Mouse (Mus musculus) limb, embryonic 13.5 days (tissue): ENCODE measurements around the gene Nebl. TPM values are rescaled to one million over a fixed set of nuclear protein-coding genes. Genes with fewer than 3 reads are reported as not detected.

Experiments used
- ATAC-seq: fragments of 200-750 bp; cut with Nextera tagmentation; 2 replicates; pipeline ENCODE4 v1.8.0; 2017; ENCODE audit warnings: low read depth, moderate number of reproducible peaks, moderate TSS enrichment; ENCODE audit not compliant: low FRiP score
- H3K27ac ChIP-seq: fragments of 300-500 bp; sonication (generic); 2 replicates; pipeline ENCODE4 v1.5.1; 2015; ENCODE audit warnings: inconsistent platforms, mild to moderate bottlenecking, moderate library complexity
- H3K27me3 ChIP-seq: fragments of 300-500 bp; sonication (generic); 2 replicates; pipeline ENCODE4 v1.6.1; 2015; ENCODE audit warnings: mild to moderate bottlenecking, inconsistent platforms
- H3K36me3 ChIP-seq: fragments of 300-500 bp; sonication (generic); 2 replicates; pipeline ENCODE4 v1.6.1; 2015; ENCODE audit warnings: inconsistent platforms, mild to moderate bottlenecking, moderate library complexity
- H3K4me1 ChIP-seq: fragments of 300-500 bp; sonication (generic); 2 replicates; pipeline ENCODE4 v1.6.1; 2015; ENCODE audit warnings: inconsistent platforms
- H3K4me2 ChIP-seq: fragments of 300-500 bp; sonication (generic); replicated peaks from 2 replicates; pipeline ENCODE4 v1.6.1; 2015; ENCODE audit warnings: inconsistent platforms, mild to moderate bottlenecking, moderate library complexity
- H3K4me3 ChIP-seq: fragments of 300-500 bp; sonication (generic); 2 replicates; pipeline ENCODE4 v1.5.1; 2015; ENCODE audit warnings: moderate library complexity, mild to moderate bottlenecking, inconsistent platforms
- H3K9ac ChIP-seq: fragments of 300-500 bp; sonication (generic); 2 replicates; pipeline ENCODE4 v1.6.1; 2015; ENCODE audit warnings: mild to moderate bottlenecking, inconsistent platforms
- H3K9me3 ChIP-seq: fragments of 300-500 bp; sonication (generic); 2 replicates; pipeline ENCODE4 v1.6.1; 2016; ENCODE audit warnings: inconsistent platforms
- WGBS: fragments of 180-500 bp; shearing (Covaris S2); methylation state at CpG from one replicate; pipeline ENCODE4 v1.1.7; 2015; 5-methylcytosine and 5-hydroxymethylcytosine counted together
- polyA plus RNA-seq: library from polyadenylated mRNA; unstranded; fragments of >200 nt; fragmentation: Nextera tagmentation; extraction: Ambion mirVana; gene quantifications from 2 replicates; pipeline ENCODE4 v1.2.1, GENCODE M21; 2015

Gene Nebl
- polyA plus RNA-seq, 1 experiment from 2014 or later: 20.8 TPM

- H3K4me1 ChIP-seq: no peaks in the 10 kb centered on the region
- H3K27me3 ChIP-seq: no peaks in the 10 kb centered on the region
- peaks cover 7% of the 10 kb centered on the region; the same call in 1 of the 2 replicates for H3K9me3 ChIP-seq
- no peak overlapping the region for H3K4me2 ChIP-seq
- no peak overlapping the region for H3K4me3 ChIP-seq
- no peaks in the 10 kb centered on the region for H3K36me3 ChIP-seq
- WGBS: 29% methylated on average over 2 of the region's 2 CpGs
- ATAC-seq: no peak
- H3K27ac ChIP-seq: no peak overlapping the region
- no peak overlapping the region for H3K9ac ChIP-seq
These were observed 133.3 kb downstream of the Nebl start for GRCm38 (mm10) chr2:17597932-17598331.

DNA sequence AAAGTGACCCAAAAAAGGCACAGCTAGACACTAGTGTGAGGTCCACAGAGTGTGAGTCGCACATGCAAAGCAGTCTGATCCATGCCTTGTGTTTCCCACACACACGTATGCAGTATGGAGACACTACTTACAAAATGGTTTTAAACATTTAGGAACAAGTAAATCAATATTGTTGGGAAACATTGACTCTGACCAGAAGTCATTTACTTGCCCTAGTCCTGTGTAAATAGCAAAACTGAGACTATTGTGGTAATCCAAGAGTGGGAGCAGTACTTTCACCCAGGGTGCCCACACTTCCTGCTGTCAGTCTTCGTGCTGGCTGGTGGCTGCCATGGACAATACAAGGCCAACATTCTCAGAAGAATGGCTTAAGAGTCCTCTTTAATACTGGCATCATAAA is 141.6 kb downstream of the Nebl start:
- H3K4me3 ChIP-seq: no peak overlapping the region
- H3K4me1 ChIP-seq: no peaks in the 10 kb centered on the region
- H3K9ac ChIP-seq: no peak overlapping the region
- H3K36me3 ChIP-seq: no peaks in the 10 kb centered on the region
- ATAC-seq: no peak
- no peak overlapping the region for H3K4me2 ChIP-seq
- H3K27ac ChIP-seq: no peak overlapping the region
- WGBS: 88% methylated on average over 3 of the region's 3 CpGs
- H3K27me3 ChIP-seq: no peaks in the 10 kb centered on the region
- peaks cover 7% of the 10 kb centered on the region; the same call in 1 of the 2 replicates for H3K9me3 ChIP-seq

- H3K9me3 ChIP-seq: no peaks in the 10 kb centered on the region
- WGBS: 69% methylated on average over 6 of the region's 6 CpGs
- H3K4me3 ChIP-seq: no peak overlapping the region
- no peak overlapping the region for H3K4me2 ChIP-seq
- H3K4me1 ChIP-seq: no peaks in the 10 kb centered on the region
- no peaks in the 10 kb centered on the region for H3K36me3 ChIP-seq
- no peak for ATAC-seq
- no peak overlapping the region for H3K9ac ChIP-seq
- no peaks in the 10 kb centered on the region for H3K27me3 ChIP-seq
- no peak overlapping the region for H3K27ac ChIP-seq
These were observed 145.8 kb downstream of the Nebl start for GRCm38 (mm10) chr2:17585329-17585992.

- WGBS: 70% methylated on average over 3 of the region's 3 CpGs
- Histone ChIP-seq H3K27ac (no peak overlapping the region), H3K36me3 (no peaks in the 10 kb centered on the region), H3K9ac (no peak overlapping the region), H3K4me3 (no peak overlapping the region), H3K4me2 (no peak overlapping the region), H3K9me3 (peaks cover 4% of the 10 kb centered on the region; the same call in 1 of the 2 replicates), H3K27me3 (no peaks in the 10 kb centered on the region), H3K4me1 (no peaks in the 10 kb centered on the region)
- ATAC-seq: no peak
These were observed 155.6 kb downstream of the Nebl start for GRCm38 (mm10) chr2:17575648-17576047.

DNA sequence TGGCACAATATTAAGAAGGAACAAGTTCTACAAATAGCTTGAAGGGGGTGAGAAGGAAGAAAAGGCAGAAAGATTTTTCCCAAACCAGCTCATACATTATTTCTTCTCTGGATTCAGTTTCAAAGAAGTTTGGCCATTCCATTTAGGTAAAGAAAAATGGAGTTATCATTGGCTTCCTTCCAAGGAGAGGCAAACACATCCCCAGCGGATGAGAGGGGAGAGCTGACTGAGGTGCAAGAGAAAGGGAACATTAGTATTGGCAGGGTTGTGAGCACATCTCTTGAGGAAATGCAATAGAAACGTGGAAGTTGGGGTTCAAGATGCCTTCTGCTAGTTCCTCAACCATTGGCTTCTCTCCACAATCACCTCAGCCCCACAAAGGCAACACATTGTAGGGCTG is 159.5 kb downstream of the Nebl start:
- no peaks in the 10 kb centered on the region for H3K4me1 ChIP-seq
- H3K4me3 ChIP-seq: no peak overlapping the region
- H3K9me3 ChIP-seq: no peaks in the 10 kb centered on the region
- H3K27ac ChIP-seq: no peak overlapping the region
- no peaks in the 10 kb centered on the region for H3K27me3 ChIP-seq
- H3K9ac ChIP-seq: no peak overlapping the region
- no peak overlapping the region for H3K4me2 ChIP-seq
- ATAC-seq: no peak
- H3K36me3 ChIP-seq: no peaks in the 10 kb centered on the region
- WGBS: 71% methylated on average over 2 of the region's 2 CpGs

DNA sequence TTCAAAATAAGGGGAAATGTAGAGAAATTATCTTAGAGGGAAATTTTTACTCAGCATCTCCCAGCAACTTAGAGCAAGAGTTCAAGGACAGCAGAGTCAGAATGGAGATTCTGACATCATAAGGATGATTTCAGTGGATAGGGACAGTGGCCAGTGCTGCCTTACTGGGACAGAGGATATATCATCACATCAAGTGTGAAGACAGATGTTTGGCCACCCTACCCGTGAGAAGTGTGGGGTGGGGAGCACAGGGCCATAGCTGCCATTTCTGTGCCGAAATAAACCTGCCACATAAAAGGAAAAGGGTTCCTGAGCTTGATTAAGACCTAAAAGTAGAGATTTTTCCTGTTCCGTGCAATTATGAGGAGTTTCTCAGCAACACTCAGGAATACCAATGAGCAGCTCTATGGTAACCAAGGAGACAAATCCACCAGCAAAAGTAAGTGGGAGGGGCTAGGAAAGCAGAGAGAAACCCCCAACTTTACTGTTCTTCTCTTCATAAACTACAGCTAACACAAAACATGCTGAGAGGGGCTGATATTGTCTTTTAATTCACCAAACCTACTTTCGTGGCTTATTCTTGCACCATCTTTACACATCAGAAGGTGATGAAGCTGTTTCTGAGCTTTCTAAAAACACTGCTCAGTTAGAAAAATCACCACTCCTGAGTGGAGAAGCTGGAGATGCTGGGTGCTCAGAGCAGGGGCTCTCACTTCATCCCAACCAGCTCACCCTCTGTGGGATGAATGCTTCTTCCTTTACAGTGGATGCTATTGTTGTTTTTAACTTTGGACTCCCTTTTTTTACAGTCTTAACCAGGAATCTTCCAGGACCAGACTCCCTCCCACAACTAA is 172.1 kb downstream of the Nebl start:
- Histone ChIP-seq H3K36me3 (no peaks in the 10 kb centered on the region), H3K9ac (no peak overlapping the region), H3K4me3 (no peak overlapping the region), H3K27me3 (no peaks in the 10 kb centered on the region), H3K4me1 (0 out of 2 replicates have a peak, but pooled peaks cover 4% of the 10 kb centered on the region), H3K27ac (no peak overlapping the region), H3K9me3 (no peaks in the 10 kb centered on the region), H3K4me2 (no peak overlapping the region)
- WGBS: 60% methylated on average over 4 of the region's 4 CpGs
- ATAC-seq: no peak

DNA sequence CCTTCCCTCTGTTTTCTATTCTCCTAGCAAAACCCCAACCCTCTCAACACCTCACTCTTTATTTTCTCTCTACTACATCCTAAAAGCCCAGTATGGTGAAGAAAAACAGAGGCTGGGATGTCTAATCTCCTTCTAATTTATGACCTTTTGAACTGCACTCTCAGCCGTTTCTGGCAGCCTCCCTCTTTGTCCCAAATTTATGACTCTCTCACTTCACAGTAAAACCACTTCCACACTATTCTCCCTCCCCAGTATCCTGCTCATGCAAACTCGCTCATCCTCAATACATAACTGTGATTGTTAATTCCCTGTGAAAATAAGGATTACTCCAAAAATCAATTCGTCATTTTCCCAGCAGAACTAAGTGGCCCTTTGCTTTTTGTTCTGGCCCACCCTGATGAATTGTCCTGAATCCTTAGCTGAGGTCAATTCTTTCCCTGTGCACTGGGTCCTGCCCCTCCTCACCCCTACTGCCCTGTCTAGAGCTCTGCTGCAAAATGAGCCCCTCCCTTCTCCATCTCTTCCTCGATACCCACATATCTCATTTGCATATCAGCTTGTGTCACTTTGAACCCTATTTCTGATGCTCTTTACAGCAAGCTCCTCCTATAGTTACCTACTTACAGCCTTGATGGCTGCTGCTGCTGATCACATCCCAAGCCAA is 181.2 kb downstream of the Nebl start:
- no peak overlapping the region for H3K4me2 ChIP-seq
- H3K4me3 ChIP-seq: no peak overlapping the region
- H3K9ac ChIP-seq: no peak overlapping the region
- 0 out of 2 replicates have a peak, but pooled peaks cover 3% of the 10 kb centered on the region for H3K4me1 ChIP-seq
- no peaks in the 10 kb centered on the region for H3K9me3 ChIP-seq
- 28% methylated on average over 4 of the region's 4 CpGs for WGBS
- H3K36me3 ChIP-seq: no peaks in the 10 kb centered on the region
- no peaks in the 10 kb centered on the region for H3K27me3 ChIP-seq
- no peak overlapping the region for H3K27ac ChIP-seq
- no peak for ATAC-seq

DNA sequence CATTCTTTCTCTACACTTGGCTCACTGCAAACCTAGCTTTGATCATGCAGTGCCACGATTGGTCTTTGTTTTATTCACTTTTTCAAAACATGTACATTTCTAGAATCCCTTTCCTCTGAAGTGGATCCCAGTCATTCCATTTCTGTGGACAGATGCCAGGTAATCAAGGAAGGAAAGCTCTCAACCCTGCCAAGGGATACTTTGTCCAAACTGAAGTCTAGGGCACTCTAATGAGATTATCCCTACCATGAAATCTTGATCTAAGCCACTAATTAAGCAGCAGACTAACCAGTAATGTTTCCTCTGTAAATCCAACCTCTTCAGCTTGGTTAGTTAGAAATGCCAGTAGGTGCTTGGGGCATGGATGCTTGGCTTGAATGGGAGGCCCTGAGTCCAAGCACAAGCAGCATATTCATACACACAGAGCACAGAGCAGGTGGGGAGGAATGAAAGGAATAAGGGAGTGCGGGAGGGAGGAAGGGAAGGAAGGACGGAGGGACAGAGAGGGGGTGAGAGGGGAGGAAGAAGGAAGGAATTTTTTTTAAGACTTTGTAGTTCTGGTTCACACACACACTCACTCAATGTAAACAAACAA is 184.8 kb downstream of the Nebl start:
- Histone ChIP-seq H3K27ac (no peak overlapping the region), H3K36me3 (no peaks in the 10 kb centered on the region), H3K9ac (no peak overlapping the region), H3K4me3 (no peak overlapping the region), H3K4me2 (no peak overlapping the region), H3K9me3 (no peaks in the 10 kb centered on the region), H3K27me3 (no peaks in the 10 kb centered on the region), H3K4me1 (0 out of 2 replicates have a peak, but pooled peaks cover 3% of the 10 kb centered on the region)
- ATAC-seq: no peak
- WGBS: 80% methylated on average over 3 of the region's 3 CpGs

DNA sequence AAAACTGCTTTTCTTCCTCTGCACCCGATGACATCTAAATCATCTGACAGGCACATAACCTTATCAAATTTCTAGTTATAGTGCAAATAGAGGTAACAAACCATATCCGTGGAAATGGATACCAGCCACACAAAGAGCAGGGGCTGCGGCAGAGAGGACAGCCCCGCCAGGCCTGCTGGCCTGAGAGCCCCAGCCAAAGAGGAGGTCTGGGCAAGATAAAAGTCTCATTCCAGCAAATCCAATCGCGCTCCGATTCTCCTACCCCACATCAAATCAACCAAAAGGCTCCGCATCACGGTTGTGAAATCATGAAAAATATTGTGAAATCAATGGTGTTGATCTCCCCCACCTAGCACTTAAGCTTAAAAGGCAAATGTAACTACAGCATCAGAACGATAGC is 191.5 kb downstream of the Nebl start:
- ATAC-seq: no peak
- Histone ChIP-seq H3K27ac (no peak overlapping the region), H3K36me3 (no peaks in the 10 kb centered on the region), H3K27me3 (no peaks in the 10 kb centered on the region), H3K4me2 (no peak overlapping the region), H3K4me1 (no peaks in the 10 kb centered on the region), H3K9ac (no peak overlapping the region), H3K9me3 (no peaks in the 10 kb centered on the region), H3K4me3 (no peak overlapping the region)
- 82% methylated on average over 10 of the region's 10 CpGs for WGBS

DNA sequence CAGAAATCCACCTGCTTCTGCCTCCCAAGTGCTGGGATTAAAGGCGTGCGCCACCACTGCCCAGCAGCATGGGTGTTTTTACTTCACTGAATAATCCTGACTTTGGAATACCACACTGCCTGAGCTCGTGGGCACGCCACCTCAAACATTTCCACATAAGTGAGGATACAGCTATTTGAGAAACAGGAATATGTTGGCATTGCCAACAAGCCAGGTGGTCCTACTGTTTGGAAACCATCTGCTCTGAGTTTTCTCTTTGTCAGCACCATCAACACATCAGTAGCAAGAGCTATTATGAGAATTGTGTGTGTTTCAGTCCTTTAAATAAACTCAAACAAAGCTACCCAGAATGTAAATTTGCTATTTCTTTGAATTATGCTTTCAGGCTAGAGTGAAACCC is 192.8 kb downstream of the Nebl start:
- H3K9me3 ChIP-seq: no peaks in the 10 kb centered on the region
- H3K36me3 ChIP-seq: no peaks in the 10 kb centered on the region
- H3K4me2 ChIP-seq: no peak overlapping the region
- ATAC-seq: no peak
- H3K4me3 ChIP-seq: no peak overlapping the region
- H3K9ac ChIP-seq: no peak overlapping the region
- H3K4me1 ChIP-seq: no peaks in the 10 kb centered on the region
- no peaks in the 10 kb centered on the region for H3K27me3 ChIP-seq
- no peak overlapping the region for H3K27ac ChIP-seq
- 87% methylated on average over 4 of the region's 4 CpGs for WGBS

DNA sequence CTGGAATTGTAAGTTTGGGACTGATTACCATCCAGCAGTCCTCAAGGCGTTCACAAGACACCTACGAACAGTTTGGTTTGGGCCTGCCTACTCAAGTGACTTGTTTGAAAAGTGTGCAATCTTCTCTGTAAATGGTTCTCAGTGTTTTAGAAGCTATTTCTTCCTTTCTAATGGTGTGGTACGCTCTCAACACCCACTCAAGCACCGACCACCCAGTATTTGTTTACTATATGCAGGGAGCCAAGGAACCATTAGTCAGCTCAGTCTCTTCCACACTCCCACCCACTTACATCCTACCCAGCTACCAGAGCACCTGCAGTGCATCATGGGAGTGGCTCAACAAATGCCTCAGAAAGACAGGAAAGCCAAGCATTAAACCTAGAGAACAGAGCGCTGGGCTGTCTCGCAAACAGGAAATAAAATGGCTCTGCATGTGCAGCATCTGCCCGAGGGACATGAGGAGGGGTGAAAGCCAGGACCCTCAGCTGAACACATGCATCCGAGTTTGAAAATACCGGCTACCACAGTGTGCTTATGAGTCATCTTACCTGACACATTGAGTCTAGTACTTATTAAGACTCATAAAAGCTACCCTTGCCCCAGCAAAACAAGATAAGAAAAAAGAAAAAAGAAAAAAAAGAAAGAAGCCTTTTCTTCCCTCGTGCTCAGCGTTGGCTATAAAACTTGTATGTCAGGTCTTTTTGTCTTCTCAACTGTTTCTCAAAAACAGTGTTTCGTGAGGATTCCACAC is 199.7 kb downstream of the Nebl start:
- Histone ChIP-seq H3K36me3 (no peaks in the 10 kb centered on the region), H3K4me1 (no peaks in the 10 kb centered on the region), H3K9ac (no peak overlapping the region), H3K4me2 (no peak overlapping the region), H3K27ac (no peak overlapping the region), H3K4me3 (no peak overlapping the region), H3K27me3 (no peaks in the 10 kb centered on the region), H3K9me3 (no peaks in the 10 kb centered on the region)
- no peak for ATAC-seq
- 70% methylated on average over 12 of the region's 12 CpGs for WGBS
